Mouse (Mus musculus): ENCODE measurements around the gene Surf1.

Surf1 gene

DNA sequence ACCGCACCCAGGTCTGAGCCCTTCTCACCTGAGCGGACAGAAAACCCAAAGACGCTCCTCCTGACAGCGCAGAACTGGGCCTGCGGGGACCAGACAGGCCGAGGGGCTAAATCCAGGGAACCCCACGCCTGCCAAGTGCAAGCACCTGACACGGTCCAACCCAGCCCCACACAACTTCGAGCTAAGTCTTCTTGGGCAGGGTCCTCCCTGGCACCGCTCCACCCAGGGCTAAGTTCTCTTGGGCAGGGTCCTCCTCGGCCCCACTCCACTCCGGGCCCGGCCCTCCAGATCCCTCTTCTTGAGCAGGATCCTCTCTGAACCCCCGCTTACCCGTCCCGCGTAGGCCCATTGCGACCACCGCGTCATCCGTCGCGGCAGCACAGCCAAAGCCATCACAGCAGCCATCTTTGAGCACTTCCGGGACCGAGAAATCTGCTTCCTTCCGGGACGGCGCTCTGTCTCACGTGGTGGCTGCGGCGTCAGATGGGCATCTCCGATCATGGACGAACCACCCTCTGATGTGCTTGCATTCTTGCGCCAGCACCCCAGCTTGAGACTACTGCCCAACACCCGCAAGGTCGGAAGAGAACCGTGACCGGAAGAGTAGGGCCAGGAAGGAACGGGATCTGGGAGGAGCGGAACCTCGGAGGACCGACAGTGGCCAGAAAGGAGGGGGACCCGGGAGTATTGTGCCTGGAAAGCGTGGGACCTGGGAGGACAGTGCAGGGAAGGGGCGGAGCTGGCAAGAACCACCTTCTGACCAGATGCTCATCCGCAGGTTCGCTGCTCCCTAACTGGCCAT is at the start of gene Surf1, which contains the start of gene Surf2:
TSS of gene Surf1 (minus strand) at position 604 of the 802 bp plus-strand sequence.
TSS of gene Surf2 (plus strand) at position 441 of the 802 bp plus-strand sequence.
- DNase-seq (ENCODE audit: extremely low read depth, insufficient read length, low spot score), result peak; percentile 87

DNA sequence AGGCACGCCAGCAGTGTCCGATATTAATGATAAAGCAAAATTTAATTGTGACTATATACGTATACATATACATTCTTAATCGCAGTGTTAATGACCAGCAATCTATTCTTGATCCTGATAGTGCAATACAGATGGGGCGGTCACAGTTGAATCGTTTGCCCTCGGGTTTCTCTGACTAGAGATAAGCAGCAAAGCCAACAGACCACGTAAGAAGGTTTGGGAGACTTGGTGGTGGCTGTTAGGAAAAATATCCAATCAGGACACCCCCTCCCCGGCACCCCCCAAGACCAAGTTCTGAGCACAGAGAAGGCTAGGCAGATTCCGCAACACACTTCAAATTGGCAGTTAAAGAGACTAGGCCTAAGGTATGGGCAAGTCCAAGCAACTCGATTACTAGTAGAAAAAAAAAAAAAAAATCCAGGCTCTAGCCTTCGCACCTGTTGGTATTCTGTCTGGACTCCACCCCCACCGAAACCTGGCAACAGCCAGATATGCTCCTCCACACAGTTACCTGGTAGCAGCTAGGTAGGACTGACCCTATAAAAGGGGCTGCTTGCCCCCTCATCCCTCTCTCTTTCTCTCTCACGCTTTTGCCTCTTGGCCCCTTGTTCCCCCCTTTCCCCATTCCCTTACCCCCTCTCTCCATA is 48.5 kb upstream of the Surf1 start:
- DNase-seq (ENCODE audit: extremely low read depth, insufficient read length, low spot score), result no peak

DNA sequence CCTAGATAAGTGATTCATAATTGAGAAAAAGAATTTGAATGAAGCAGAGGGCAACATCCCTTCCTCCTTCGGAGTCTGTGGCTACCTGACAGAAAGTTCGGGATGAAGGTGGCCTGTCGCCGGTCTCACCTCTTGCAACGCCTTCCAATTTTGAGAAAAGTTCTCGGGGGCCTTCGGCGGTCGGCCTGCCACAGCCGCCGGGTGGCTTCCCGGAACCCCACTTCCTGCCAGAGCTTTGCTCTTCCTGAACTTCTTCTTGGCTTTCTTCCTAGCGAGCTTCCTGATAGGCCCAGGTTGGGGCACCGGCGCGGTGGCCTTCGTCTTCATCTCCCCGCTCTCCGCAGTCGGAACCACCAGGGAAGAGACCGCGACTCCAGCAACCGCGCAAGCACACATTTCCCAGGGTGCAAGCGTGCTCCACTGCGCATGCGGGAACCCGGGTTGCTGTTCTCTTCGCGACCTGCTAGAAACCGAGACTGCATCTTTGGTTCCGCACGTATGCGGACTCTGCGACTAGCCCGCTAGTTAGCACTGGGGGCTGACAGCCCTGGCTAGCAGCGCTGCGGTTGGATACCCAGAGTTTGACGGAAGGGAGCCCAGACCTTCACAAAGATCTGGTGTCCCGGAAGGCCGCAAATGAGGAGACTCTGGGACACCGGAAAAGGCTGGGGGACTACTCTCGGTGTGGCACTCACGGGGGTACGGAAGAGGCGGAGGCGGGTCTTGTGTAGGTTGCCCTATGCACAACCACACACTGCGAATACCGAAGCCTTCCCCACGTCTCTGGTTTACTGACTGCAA is 47.8 kb upstream of the Surf1 start, which contains the start of gene Rexo4:
TSS of gene Rexo4 (minus strand) at position 464 of the 801 bp plus-strand sequence.
- DNase-seq (ENCODE audit: extremely low read depth, insufficient read length, low spot score), result peak; percentile 91

DNA sequence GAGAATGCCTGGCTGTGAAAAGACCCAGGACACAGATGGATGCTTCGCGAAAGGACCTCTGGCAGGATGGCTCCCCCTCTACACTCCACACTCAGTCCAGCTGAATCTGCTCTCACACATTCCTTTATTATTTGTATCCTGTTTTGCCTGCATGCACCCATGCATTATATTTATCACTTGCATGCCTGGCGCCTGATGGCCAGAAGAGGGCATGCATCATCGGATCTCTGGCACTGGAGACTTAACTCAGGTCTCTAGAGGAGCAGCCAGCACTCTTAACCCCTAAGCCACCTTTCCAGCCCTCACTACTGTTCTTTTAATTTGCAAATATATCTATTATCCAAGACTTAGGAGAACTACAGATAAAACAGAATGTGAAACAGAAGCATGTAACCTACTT is 44.4 kb upstream of the Surf1 start:
- no peak for DNase-seq (ENCODE audit: extremely low read depth, insufficient read length, low spot score)

DNA sequence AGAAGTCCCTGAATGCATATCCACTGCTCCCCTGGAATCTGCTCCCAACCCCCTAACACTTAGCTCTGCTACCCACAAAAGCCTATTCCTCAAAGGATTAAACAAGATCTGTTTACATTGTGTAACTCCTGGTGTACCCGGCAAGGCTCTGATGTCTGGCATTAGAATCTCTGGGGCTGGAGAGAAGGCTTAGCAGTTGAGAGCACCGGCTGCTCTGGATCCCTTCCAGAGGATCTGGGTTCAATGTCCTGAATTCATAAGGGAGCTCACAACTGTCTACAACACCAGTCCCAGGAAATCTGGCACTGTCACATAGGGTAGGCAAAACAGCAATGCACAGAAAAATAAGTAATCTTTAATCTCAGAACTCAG is 41.1 kb upstream of the Surf1 start:
- DNase-seq (ENCODE audit: extremely low read depth, insufficient read length, low spot score), result no peak

DNA sequence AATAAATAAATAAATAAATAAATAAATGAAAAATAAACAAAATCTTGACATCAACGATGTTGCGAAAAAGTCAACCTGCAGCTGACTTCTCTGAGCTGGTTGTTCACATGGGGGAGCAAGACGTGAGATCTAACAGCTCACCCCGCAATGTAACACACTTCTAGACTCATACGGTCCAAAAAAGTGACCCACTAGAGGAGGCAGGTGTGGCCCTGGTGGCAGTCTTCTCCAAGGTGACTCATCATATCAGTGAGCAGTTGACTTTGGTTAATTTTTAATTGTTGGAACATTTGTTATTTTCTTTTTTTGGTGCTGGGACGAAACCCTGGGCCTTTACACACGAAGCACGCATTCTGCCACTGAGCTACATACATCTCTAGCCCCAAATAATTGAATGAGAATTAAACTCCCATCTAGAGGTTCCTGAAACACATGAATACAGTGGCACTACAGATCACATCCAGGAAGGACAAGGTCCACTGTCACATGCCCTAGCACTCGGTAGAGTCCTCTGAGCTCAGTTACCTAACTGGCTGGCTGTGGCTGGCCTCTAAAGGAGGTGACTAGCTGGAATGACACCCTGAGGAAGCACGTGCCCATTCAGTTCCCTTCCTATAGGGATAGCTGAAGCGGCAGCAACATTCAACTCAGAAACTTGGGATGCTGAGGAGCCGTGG is 40.6 kb upstream of the Surf1 start:
- no peak for DNase-seq (ENCODE audit: extremely low read depth, insufficient read length, low spot score)

DNA sequence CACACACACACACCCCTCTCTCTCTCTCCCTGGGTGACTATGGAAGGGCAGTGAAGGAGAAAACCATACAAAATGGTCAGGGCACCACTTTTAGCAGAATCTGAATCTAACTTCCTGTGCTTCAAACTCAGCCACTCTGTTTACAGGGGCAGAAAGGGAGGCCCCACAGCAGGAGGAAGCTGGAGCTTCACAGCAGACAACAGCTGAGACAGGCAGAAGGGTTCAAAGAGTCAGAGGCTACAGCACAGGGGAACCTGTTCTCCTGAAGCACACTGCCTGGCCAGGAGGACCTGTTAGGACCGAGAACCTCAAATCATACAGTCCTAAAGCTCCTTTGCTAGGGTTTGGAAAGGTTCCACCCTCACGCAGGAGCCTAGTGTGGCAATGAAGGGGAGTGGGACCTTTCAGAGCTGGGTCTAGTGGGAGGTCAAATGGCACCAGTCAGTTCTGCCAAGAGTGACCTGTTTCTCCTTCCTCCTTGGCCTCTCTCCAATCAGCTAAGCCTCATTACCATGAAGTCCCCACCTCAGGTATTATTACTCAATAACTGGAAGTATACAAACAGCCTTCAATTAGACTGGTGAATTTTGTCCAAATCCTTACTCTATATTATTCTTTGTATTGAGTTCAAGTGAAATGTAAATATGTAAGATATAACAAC is 38.5 kb upstream of the Surf1 start:
- DNase-seq (ENCODE audit: extremely low read depth, insufficient read length, low spot score), result no peak

DNA sequence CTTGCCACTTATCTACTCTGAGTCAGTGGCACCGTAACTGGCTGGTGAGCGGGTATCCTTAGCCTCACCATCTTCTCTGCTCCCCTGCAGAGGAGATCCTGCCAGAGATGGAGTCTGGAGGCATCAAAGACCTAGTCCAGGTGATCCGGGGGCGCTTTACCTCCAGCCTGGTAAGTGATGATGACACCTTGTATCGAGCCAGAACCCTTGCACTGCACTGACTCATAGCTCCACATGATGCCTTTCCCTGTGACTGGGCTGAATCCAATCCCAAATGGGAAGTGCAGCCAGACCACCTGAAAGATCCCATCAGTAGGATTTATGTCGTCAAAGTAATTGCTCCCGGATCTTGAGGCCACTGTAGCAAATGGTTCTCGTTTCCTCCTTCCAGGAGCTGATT is 36.5 kb upstream of the Surf1 start:
- no peak for DNase-seq (ENCODE audit: extremely low read depth, insufficient read length, low spot score)

DNA sequence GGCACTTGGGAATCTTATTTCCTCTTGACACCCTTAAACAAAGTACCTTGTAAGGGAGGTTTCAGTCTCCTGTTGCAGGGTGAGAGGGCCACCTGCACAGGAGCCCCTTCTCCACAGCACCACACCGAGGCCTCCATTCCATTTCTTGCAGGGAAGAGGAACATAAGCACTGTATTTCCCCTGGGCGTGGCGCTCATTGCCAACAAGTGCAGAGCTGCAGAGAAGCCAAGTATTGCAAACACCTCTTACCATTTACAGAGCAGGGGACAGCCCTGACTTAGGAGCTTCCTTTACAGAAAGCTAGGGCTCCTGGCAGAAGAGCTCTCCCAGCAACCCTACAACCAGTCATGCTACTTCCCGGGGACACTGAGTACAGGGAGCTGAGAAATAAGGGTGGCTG is 35.9 kb upstream of the Surf1 start:
- DNase-seq (ENCODE audit: extremely low read depth, insufficient read length, low spot score), result no peak

DNA sequence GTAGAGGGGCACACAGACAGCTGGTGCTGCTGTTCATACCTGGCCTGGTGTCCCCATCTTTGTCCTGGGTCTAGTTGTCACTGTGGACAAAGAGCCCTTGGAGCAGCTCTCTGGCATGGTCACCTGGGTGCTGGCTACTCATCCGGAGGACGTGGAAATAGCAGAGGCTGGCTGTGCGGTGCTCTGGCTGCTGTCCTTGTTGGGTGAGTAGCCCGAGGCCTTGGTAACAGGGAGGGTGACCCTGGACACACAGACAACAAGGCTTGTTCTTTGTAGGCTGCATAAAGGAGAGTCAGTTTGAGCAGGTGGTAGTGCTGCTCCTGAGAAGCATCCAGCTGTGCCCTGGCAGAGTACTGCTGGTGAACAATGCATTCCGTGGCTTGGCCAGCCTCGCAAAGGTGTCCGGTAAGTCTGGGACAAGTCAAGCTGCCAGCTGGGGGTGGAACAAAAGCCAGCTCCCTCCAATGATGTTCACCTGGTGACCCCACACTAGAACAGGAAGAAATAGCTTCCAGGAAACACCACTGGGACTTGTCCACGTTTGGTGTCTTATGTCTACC is 35.1 kb upstream of the Surf1 start:
- no peak for DNase-seq (ENCODE audit: extremely low read depth, insufficient read length, low spot score)

DNA sequence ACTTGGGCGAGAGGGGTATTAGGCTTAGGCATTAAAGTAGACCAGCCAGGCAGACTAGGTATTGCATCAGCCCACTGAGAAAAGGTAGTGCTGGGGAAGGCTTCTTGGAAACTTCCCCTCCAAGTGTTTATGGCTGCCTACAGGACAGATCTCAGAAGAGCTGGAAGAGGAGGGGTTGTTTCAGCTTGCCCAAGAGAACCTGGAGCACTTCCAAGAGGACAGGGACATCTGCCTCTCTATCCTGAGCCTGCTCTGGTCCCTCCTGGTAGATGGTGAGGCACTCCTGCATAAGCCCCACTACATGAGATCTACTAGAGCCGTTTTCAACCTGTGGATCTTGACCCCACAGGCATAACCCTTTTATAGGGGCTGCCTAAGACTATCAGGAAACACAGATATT is 34.1 kb upstream of the Surf1 start:
- DNase-seq (ENCODE audit: extremely low read depth, insufficient read length, low spot score), result no peak

DNA sequence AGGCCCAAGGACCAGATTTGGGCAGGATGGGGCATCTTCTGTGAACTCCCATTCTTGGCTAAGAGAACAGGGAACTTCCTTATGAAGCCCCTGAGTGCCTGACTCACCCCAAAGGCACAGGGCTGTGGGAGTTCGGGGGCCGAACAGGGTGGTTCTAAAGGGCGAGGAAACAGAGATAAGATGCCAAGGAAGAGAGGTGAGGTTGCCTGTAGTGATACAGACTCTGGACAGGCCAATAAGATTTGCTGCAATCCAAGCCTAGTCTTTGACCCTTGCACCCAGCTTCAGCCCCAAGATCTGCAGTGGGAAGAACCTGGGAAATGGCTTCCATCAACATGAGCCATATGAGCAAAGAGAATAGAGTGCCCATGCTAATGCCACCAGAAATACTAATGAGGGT is 26.9 kb upstream of the Surf1 start:
- DNase-seq (ENCODE audit: extremely low read depth, insufficient read length, low spot score), result no peak

DNA sequence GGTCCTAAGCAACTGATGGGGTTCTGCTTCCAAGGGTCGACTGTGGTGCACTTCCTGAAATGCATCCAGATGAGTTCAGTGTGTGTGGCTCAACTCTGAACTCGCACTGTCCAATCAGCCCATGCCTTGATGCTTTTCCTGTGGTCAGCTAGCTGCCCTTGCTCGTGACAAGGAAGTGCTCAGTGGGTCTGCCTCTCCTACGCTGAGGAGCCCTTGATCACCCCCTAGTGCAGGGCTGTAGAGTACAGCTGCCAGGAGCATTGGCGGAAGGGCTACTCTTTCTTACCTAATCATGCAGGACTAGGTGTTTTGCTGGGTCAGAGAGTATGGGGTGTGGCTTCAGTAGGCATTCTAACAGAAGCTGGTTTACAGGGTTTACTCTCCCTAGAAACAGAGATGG is 25.2 kb upstream of the Surf1 start:
- DNase-seq (ENCODE audit: extremely low read depth, insufficient read length, low spot score), result no peak

DNA sequence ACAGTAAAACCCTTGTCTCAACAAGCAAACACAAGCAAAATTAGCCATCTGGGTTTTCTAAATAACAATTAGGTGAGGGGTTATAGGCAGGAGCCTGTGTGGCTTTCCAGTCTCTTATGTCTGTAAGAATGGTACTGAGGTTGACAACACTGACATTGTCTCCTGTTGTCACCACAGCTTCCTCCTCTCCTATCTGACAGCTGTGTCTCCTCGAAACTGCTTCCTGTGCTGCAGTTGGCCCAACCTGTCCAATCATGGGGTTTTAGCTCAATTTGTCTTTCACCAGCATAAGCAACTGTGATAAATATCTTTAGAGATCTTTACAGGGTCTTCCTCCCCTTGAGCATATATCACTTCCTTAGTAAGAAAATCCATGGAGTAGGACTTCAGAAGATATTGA is 20.1 kb upstream of the Surf1 start:
- DNase-seq (ENCODE audit: extremely low read depth, insufficient read length, low spot score), result no peak

DNA sequence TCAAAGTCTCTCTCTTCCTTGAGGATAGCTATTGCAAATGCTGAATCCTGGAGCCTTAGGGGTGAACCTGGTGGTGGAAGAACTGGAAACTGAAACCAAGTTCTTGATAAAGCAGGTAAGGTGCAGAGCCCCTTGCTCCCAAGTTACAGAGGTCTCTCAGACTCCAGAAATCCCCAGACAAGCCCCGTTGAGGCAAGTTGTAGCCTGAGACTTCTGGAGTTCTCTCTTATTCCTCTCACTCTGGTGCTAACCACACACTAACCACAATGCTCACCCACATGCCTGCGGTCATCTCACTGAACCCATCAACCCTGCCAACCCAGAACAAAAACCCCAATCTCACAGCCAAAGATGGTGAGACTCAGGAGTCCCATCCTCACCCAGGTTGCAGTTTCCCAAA is 19.0 kb upstream of the Surf1 start:
- DNase-seq (ENCODE audit: extremely low read depth, insufficient read length, low spot score), result no peak

DNA sequence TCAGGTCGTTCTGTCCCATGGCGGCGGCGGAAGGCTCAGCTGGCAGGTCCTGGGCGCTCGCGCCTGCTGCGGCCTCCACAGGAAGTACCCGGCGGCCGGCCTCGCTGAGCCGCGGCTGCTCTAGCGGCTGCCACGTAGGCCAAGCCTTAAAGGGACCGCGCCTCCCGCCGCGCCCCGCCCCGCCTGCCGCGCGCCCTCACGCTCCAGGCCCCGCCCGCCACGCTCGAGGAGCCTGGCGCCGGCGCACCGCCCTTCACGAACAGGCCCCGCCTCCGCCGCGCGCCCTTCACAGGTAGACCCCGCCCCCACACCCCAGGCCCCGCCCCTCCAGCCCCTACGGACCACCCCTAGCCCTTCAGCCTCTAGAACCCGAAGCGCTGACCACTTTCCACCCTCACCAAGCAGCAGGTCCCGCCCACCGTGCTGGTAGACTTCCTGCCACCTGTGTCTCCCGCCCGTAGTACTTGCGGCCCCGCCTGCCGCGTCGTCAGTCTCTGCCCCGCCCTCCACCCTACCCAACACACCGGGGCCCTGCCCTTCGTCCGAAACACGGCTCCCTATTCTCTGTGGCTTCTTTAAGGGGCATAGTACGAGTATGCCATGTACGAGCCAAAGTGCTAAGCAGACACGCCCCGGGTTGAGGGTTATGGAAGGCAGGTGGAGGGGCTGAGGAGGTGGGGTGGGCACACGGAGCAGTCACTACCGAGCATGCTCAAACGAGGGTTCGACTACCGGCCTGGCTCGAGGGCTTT is 17.1 kb upstream of the Surf1 start, which contains the start of the genes Surf4 and Stkld1:
TSS of gene Surf4 (minus strand) at position 625 of the 752 bp plus-strand sequence.
TSS of gene Stkld1 (plus strand) at position 744 of the 752 bp plus-strand sequence.
- DNase-seq (ENCODE audit: extremely low read depth, insufficient read length, low spot score), result peak; percentile 90

DNA sequence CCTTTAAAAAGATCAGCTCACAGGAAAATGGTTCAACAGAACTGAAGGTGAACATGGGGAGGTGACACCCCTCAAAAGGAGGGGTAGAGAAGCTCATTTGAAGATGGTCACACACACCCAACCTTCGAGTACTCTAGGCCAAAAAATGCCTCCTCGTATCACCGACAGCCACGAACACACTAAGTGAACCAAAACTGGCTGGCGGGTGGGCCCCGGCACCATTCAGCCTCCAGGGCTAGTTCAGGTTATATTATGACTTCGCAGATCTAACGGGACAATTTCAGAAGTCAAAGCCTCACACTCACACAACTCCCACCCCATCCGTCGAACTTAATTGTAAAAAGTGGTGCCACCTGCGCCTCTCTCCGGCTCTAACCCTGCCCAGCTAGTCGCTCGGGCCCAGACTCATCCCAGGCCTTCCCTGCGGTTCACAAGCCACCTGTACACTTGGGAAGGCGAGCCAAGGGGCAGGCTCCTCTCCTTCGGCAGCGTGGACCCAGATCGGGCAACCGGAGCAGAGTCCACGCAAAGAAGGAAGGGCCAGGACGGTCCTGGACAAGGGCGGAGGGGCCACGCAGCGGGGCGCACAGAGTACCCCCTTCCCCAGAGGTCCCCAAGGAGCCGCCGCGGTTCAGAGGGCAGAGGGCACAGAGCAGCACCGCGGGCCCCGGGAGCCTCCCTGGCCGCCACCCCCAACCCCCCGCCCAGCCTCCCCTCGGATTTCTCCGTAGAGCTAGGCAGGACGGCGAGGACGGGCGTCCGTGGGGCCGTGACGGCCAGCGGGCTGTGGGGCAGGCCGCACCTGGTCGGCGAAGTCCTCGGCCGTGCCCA is 16.4 kb upstream of the Surf1 start:
- peak; percentile 61 for DNase-seq (ENCODE audit: extremely low read depth, insufficient read length, low spot score)

DNA sequence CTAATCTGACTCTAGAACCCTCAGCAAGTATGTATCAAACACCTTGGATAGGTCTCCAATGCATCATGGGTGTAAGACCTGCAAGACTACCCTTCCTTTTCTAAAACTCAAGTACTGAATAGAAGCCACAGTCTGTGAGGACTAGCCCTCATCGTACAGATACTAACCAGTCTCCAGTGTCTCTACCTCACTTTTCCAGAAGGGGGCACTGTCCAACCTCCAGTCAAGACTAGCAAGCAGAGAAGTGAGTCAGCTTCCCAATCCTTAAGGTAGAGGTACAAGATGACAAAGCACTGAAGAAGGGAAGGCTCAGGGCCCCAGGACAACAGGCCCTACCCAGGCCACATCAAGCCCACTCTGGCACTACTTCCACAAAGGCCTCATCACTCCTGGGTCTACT is 14.1 kb upstream of the Surf1 start:
- peak; percentile 44 for DNase-seq (ENCODE audit: extremely low read depth, insufficient read length, low spot score)

Measured in 3134 (cell line).